Mouse (Mus musculus): ENCODE results near the gene Foxl2.

Gene Foxl2

DNA sequence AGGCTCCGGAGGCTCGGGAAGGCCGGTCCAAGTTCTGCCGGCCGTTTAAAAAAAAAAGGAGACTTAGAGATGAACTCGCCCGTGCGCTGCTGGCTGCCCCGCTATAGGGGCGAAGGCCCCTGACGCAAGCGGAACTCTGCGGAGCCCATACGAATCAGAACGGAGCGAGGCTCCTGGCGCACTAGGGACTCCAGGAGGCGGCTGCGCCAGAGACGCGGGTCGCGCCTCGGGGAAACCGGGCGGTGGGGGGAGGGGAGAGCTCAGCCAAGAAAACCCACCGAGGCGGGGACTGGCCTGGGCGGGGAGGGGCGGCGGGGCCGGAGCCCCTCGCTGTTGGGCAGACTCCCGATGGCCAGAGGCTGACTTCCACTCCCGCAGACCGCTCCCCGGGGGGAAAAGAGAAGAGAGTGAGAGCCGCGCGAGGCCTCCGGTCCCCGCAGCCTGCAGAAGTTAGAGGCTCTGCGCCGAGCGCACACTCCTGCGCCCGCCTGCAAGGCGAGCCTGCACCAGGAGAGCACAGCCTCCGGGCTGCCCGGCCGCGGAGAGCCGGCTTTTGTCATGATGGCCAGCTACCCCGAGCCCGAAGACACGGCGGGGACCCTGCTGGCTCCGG lies at the start of gene Foxl2:
Gene Foxl2, plus strand, starts transcription at position 186 of the 613 bp plus-strand sequence.
- no peak for DNase-seq (ENCODE audit: extremely low read depth, insufficient read length, low spot score)

DNA sequence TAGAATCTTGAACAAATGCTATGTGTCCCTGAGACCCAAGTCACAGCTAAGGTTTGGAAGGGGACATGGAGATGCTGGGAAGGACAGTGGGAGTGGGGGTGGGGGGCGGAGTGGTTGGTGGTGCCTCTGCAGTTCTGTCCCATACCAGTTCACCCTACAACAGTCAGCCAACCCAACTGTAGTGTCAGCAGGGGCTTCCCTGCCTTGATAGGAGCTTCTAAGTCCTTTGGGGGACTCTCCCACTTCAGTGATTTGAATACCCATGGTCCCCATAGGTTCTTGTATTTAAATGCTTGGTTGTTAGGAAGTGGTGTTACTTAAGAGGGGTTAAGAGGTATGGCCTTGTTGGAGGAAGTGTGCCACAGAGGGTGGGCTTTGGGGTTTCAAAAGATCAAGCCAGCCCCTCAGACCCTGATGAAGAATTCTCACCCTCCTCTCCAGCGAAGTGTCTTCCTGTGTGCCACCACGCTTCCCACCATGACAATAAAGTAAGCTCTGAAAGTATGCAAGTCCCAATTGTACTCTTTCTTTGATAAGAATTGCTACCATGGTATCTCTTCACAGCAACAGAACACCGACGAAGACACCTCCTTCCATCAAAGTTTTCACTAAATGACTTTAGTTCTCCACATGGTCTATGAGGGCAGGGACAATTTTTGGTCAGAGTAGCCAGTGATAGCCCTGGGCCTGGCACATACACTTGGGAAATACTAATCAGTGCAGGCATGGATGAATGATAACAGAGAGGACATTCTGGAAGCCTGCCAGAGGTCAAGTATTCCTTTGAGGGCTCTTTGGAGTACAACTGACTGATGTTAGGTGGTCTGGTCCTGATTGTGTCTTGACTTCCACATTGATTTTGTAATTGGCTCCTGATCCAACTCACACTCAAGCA lies 34.2 kb upstream of the Foxl2 start:
- DNase-seq (ENCODE audit: extremely low read depth, insufficient read length, low spot score) = no peak

DNA sequence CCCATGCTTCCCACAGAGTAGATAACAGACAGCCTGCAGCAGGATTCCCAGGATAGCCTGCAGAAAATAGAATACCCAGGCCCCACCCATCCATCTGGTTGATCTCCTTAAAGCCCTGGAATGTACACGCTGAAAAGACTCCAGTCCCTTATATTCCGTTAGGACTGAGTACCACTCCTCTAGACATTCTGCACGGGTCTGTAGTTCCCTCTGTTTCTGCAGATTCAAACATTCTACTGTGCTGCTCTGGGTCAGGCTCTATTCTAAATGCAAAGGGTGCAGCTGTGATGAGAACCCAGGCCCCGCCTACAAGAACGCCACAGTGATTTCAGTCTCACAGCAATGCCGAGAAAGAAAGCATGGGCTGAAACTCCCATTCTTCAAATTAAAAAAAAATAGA lies 32.0 kb upstream of the Foxl2 start:
- no peak for DNase-seq (ENCODE audit: extremely low read depth, insufficient read length, low spot score)

DNA sequence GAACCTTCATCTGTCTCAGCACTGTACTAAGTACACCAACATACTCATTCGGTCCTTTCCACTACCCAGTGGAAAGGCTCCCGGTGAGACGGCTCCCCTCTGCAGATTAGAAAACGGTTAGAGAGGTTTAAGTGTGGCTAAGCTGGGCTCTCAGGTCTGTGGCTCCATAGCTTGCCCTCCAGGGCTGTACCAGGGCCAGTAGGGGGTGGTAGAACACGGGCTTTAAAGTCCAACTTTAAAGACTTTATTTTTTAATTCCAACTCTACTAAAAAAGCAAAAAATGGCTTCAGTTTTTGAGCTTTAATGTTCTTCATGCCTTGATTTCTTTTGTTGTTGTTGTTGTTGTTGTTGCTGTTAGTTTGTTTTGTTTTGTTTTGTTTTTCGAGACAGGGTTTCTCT lies 30.9 kb upstream of the Foxl2 start:
- no peak for DNase-seq (ENCODE audit: extremely low read depth, insufficient read length, low spot score)

DNA sequence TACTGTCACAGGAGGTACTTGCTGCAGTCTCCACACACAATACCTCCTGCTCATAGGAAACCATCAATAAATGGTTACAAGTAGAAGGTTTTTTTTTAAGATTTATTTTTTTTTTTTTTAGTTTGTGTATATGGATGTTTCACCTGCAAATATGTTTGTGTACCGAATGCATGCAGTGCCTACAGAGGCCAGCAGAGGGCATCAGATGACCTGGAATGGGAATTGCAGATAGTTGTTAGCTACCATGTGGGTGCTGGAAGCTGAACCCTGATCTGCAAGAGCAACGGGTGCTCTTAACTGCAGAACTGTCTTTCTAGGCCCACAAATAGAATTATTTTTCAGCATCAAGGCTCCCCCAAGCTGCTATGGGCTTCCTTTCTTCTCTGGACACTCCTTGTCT lies 25.6 kb upstream of the Foxl2 start:
- no peak for DNase-seq (ENCODE audit: extremely low read depth, insufficient read length, low spot score)

DNA sequence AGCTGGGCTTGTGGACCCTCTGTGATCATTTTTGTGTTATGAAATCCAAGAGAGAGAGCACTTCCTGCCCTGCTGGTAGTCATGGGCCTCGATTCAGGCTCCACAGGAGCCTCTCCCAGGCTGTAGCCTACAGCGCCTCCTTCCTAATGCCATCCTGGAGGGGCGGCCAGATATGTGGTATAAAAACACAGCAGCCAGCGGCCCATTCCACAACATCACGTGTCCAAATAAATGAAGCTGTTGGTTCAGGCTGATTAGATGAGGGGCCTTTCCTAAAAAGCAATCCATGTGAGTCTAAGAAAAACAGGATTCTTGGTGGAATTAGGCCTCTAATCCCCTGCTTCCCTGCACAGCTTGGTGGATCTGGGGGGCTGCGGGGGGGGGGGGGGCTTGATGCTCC lies 22.2 kb upstream of the Foxl2 start:
- no peak for DNase-seq (ENCODE audit: extremely low read depth, insufficient read length, low spot score)

DNA sequence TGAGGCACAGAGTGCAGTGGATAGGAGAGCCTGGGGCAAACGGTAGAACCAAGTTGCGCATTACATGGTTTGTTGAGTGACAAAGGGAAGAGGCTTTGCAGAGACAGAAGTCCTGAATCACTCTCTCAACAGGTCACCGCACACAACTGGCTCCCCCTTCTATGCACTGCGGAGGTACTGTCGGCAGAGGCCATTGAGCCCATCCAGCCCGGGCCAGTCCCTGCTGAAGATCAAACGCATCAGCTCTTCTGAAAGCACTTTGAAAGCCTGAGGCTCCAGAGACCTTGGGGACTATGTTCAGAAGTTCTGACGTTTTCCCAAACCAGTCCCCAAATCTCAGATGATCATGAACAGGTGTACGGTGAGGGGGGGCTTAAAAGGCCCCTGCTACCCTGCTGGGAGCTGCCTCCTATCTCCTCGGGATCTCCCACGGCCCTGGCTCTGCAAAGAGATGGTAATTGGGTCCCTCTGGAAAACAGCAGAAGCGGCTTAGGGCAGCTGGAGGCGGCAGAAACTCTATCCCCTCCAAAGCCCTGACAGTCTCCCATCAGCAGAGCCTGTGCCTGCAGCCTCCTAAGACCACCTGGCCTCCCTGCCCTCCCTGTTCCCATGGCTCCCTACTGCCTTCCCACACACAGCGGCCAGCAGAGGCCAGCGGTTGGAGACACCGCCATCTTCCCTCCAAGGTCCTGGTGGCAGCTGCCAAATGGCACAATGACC lies 19.7 kb upstream of the Foxl2 start:
- no peak for DNase-seq (ENCODE audit: extremely low read depth, insufficient read length, low spot score)

DNA sequence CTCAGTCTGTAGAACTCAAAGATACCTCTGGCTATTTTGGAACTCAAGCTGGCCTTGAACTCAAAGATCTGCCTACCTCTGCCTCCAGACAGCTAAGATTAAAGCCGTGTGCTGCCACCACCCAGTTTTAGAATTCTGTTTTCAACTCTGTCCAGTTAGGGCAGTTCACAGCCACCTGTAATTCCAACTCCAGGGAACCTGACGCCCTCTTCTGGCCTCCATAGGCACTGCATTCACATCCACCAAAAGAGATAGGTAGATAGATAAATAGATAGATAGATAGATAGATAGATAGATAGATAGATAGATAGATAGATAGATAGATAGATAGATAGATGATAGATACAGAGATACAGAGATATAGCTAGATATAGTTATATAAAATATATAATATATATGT lies 15.8 kb upstream of the Foxl2 start:
- DNase-seq (ENCODE audit: extremely low read depth, insufficient read length, low spot score) = no peak

DNA sequence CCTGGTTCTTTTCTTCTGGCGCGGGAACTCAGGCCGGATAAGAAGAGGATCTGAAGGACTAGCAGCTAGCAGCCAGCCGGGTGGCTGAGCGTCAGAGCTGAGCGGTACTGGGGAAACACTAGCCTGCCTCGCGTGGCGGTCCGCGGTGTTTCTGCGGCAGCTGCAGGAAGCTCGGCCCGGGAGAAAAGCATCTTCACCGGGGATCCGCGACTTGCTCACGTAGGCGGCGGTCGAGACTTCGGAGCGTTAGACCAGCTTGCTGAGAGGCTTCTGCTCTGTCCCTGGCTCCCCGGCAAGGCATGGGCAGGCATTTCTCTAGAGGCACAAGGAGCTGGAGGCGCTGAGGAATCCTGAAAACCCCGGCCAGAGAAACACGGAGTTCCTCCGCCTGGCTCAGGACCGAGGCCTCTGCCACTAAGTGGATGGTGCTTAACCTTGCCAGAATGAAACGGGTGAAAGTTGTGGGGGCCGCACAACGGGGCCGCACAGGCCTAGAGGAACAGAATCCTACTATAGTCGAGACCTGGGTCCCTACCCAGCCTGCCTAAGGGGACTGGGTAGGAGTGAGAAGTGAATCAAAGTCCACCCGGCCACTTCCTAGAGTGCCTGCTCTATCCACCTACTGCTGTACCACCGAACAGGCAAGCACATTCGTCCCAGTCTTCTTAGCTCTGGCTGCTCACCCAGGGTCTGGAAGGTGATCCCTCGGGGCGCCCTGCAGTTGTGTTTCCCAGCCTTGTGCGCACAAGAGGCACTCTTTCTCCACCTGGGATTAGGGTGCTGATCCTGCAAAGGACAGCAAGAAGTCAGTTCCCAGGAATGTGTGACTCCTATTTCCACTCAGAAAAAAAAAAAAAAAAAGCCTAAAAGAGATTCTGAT lies 2.7 kb upstream of the Foxl2 start:
- no peak for DNase-seq (ENCODE audit: extremely low read depth, insufficient read length, low spot score)

DNA sequence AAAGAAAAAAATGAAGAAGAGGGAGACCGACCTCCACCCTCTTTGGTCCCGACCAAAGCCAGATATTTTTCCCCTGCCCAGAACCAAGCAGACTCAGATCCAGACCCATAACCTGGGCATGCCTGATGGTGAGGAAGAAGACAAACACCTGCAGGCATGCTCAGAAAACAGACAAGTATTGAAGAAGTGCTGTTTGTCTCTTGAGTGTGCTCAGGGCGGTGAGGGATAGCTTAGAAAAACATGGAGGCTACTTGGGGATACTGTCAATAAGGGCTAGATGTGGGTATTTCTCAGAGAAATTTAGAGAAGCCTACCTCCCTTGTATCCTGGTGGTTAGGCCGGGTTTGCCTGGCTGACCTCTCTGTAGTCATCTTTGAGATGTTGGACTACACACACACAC lies 1.8 kb upstream of the Foxl2 start:
- no peak for DNase-seq (ENCODE audit: extremely low read depth, insufficient read length, low spot score)

DNA sequence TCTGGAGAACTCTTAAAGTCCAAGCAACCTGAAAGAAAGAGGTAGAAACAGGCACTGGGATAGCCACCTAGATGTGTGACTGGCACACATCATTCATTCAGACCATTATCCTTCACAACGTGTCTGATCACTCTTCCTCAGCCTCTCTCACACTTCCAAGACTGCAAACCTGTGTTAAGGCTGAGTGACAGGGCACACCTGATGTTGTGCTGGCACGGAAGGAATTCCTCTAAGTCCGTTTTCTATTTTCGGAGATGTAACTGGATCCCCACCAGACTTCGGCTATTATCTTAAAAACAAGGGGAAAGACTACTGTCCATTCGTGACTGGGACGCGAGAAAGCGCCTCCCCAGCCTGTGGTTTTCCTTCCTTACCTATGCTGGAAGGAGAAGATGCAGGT lies 1.3 kb upstream of the Foxl2 start:
- DNase-seq (ENCODE audit: extremely low read depth, insufficient read length, low spot score) = no peak

DNA sequence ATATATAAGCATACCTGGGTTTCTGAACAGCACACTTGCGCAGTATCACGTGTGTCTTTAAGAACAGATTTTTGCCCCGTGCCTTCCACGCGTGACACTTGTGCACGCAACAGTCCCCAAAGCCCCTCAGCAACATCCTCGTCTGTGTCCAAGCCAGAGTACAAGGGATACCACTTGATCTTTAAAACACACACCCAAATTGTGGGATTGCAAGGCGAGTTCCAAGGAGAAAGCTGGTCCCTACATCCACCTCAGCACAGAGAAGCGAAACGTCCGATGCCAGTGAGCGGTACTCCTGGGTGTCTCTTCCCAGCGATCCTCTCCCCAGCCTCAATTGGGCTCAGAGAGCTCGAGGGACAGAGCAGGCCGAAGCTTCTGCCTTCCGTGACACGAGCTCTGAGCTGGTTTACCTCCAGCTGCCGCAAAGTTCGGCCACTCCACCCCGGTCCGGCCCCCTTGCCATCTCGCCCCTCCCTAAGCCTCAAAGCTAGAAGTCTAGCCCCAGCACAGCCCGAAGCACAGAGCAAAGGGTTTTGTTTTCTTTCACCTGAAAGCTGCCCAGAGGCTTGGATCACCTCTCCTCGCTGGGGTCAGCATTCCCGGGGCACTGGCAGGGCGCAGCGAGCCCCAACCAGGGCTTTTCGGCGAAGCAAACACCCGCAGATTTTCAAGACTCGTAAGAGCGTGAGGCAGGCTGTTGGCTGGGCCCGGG lies 541 bp upstream of the Foxl2 start:
- DNase-seq (ENCODE audit: extremely low read depth, insufficient read length, low spot score) = no peak

DNA sequence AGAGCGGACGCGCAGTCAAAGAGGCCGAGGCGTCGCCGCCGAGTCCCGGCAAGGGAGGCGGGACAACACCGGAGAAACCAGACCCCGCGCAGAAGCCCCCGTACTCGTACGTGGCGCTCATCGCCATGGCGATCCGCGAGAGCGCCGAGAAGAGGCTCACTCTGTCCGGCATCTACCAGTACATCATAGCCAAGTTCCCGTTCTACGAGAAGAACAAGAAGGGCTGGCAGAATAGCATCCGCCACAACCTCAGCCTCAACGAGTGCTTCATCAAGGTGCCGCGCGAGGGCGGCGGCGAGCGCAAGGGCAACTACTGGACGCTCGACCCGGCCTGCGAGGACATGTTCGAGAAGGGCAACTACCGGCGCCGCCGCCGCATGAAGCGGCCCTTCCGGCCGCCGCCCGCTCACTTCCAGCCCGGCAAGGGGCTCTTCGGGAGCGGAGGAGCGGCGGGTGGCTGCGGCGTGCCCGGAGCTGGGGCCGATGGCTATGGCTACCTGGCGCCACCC lies 682 bp downstream of the Foxl2 start:
- DNase-seq (ENCODE audit: extremely low read depth, insufficient read length, low spot score) = no peak

DNA sequence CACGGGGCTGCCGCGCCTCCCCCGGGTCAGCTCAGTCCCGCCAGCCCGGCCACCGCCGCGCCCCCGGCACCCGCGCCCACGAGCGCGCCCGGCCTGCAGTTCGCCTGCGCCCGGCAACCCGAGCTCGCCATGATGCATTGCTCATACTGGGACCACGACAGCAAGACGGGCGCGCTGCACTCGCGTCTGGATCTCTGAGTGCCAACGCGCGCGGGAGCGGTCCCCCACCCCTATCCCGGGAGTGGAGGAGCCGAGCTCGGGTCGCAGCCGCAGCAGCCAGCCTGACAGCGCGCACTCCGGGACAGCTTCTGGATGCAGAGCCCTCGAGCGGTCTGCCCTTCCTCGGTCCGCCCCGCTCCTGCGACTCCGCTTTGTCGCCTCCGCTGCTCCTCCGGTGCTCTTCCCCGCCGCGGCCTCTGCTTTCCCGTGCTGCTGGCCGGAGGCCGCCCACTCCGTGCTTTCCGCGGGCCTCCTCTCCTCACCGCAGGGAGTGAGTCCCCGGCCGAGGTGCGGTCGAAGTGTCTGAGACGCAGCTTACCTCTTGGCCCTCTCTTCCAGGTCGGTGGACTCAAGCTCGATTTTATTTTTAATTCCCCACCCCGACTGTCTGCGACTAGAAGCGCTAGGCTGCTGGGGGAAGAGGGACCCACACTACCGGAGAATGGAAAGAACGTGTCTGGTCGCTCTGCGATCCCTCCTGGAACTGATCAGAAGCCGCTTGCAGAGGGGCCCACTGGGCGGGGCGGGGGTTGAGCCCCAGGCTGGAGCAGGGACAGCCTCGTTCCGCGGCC lies 1.7 kb downstream of the Foxl2 start:
- no peak for DNase-seq (ENCODE audit: extremely low read depth, insufficient read length, low spot score)

DNA sequence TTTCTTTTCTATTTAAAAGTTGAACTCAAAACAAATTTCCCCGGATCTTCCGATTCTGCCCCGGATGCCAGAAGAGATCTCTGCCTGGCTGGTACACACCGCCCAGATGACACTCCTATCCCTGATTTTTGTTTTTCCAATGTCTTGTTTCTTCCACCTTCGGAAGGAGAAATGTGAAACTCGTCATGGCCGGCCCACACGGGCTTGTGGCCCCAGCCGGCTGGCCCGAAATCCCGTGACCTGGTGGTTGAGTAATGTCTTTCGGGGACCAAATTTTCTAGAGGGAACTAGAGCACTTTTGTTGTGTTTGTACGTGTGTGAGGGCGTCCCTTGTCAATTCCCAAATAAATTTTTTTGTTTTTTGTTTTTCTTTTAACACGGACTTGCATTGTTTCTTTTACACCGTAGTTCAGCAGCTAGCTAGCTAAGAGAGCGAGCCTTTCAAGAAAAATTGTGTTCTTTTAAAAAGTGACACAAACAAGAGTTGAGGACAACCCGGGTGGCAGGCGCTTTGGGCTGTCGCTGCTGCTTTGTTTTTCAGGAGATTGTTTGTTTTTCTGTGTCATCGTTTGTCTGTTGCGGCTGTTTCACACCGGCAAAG lies 2.8 kb downstream of the Foxl2 start:
- no peak for DNase-seq (ENCODE audit: extremely low read depth, insufficient read length, low spot score)

DNA sequence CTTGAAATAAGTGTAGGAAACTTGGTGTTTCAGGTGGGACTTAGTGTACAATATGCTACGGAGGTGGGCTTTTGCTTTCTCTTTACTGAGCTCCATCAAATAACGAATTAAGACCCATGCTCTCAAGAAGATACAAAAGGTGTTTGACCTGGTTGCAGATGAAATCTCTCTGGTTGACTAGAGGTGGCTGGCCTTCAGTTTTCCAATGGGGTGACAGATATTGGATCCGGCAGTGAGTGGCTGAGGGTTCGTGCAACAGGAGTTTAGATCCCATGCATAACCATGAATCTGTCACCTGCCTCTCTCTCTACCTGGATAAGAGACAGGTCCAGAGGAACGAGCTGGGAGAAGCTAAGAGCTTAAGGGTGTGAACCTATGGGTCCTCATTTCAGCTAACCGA lies 3.5 kb downstream of the Foxl2 start:
- no peak for DNase-seq (ENCODE audit: extremely low read depth, insufficient read length, low spot score)

DNA sequence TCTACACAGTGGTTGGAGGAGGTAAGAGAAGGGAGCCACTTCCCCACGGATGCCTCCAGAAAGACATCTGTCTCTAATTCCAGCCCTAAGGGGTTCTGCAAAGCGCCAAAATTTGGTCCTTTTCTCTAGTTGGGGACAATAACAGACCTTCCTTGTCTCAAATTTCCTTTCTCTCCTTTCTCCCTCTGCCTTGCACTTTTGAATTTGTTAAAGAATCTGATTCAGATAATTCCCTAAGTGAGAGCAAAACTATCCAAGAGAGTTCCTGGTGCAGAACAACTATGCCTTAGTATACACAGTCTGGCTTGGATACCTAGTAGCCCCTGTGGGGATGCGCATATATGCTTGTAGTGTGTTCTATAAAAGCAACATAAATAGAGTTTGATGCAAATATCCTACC lies 4.8 kb downstream of the Foxl2 start:
- DNase-seq (ENCODE audit: extremely low read depth, insufficient read length, low spot score) = no peak

DNA sequence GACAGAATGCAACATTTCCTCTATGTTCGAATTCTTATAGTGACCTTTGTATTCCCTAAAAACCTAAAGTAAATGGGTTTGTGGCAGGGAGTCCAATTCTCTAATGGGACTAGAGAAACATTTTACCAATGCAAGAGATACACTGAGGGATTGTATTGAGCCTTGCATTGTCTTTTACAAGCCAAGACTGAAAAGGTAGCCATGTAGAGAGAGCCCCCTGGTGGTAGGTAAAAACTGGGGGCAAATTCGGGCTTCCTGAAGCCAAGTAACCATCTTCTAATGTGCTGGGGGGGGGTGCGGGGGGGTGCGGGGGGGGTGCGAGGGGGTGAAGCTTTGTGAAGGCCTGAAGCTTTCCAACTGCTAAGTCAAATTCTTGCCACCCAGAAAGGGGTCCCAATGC lies 5.3 kb downstream of the Foxl2 start:
- DNase-seq (ENCODE audit: extremely low read depth, insufficient read length, low spot score) = no peak

All from 3134 (cell line).